Mouse (Mus musculus): ENCODE results near the gene Xpo1. TPM values are rescaled to one million over a fixed set of nuclear protein-coding genes. Genes with fewer than 3 reads are reported as not detected.
"Not testable (repeated sequence)": the region's sequence is repeated elsewhere in the genome, so short reads cannot be mapped to it uniquely, and the experiment has no call there.

The Xpo1 gene
- total RNA-seq, 2 experiments from 2014 or later, result 122 to 123 TPM

DNA sequence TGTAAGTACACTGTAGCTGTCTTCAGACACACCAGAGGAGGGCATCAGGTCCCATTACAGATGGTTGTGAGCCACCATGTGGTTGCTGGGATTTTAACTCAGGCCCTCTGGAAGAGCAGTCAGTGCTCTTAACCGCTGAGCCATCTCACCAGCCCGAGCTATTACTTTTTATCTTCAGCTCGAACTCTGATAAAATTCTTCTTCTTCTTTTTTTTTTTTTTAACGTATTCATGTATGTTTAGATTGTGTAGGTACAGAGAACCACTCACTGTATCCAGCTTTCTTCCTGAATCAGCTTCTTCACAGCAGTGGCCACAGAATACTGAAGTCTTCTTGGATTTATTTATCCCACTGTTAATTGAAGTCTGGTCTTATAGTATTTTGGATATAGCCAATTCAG, 33.0 kb downstream of the Xpo1 start:
- DNase-seq, result not testable (repeated sequence)
- intact Hi-C loops (cut with DNase I), result loop anchor here (10.0 kb wide), 1 partner anchor 316 kb away; no protein-coding TSS in a partner anchor

DNA sequence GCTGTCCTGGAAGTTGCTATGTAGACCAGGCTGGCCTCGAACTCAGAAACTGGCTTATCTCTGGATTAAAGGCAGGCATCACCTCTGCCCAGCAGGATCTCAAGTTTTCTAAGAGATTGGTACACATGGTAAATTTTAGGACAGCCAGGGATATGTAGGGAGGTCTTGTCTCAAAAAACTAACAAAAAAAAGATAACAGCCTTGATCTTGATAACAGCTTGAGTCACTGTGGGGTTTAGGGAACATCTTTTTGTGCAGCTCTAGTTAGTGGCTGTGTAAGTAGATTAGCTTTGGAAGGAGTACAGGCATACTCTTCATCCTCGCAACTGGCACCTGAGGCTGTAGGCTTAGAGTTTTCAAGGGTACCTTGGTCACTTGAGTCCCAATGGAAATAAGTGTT, 41.5 kb downstream of the Xpo1 start:
- no peak for DNase-seq
- intact Hi-C loops (cut with DNase I), result no loop called here

DNA sequence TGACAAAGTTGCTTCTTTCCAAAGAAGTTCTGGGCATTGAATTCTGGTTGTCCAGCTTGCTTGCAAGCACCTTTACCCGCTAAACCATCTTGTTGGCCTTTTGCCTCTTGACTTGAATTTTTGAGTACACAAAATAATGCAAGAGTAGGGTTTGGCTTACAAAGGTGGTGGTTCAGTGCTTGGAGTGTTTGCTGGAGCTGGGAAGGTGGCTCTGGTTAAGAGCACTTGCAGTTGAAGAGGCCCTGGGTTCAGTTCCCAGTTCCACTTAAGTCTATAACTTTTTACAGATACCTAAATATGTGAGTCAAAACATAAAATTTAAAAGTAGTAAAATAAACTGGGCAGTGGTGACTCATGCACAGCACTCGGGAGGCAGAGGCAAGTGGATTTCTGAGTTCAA, 42.5 kb downstream of the Xpo1 start:
- intact Hi-C loops (cut with DNase I), result no loop called here

DNA sequence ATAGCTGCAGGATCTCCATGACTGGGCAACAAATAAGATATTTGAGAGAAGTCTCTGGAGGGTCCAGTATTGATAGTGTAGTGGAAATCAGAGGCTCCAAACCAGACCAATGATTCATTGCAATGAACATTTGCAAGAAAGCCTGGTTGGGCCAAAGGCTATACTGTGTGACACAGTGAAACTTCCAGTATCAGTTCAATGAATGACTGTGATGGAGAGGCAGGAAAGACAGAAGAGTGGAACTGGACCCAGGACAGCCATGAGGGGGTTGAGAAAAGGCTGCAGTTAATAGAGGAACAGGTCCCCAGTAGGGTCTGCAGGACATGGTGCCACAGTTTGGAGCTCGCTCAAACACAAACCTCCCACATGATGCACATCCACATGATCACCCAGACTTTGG, 44.1 kb downstream of the Xpo1 start:
- DNase-seq, result no peak
- intact Hi-C loops (cut with DNase I), result no loop called here

More for the DNA sequence above, 42.5 kb downstream of the Xpo1 start:
- no peak for DNase-seq

DNA sequence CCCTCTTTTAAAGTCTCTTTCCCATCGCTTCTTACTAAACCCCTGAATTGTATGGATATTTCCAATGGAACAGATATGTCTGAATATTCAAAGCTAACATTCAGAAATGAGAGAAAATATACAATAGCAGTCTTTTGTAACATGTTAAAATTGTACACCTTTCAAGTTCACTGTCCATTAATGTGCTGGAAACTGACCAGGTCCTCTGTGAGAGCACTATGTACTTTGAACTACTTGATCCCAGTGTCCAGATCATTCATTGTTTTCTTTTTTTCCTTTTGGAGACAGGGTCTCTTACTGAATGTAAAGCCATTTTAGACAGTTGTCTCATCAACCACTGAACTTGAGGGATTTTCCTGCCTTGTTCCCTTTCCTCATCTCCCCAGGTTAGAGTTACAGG, 47.3 kb downstream of the Xpo1 start:
- intact Hi-C loops (cut with DNase I), result no loop called here

DNA sequence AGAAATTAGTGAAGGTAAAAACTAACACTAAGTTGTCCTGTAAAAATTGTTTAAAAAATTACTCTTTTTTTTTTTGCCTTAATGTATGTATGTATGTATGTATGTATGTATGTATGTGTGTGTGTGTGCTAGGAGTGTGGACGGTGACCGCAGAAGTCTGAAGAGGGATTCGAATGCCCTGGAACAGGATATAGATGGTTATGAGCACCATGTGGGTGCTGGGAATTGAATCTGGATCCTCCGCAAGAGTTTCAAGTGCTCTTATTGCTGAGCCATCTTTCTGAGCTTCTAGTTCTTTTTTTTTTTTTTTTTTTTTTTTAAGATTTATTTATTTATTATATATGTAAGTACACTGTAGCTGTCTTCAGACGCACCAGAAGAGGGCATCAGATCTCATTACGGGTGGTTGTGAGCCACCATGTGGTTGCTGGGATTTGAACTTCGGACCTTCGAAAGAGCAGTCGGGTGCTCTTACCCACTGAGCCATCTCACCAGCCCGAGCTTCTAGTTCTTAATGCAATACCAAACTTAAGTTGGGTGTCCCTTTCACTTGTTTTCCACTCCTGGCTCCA, 49.3 kb downstream of the Xpo1 start:
- DNase-seq; intact Hi-C loops (cut with DNase I): not testable (repeated sequence)

More for the DNA sequence above, 47.3 kb downstream of the Xpo1 start:
- no peak for DNase-seq

DNA sequence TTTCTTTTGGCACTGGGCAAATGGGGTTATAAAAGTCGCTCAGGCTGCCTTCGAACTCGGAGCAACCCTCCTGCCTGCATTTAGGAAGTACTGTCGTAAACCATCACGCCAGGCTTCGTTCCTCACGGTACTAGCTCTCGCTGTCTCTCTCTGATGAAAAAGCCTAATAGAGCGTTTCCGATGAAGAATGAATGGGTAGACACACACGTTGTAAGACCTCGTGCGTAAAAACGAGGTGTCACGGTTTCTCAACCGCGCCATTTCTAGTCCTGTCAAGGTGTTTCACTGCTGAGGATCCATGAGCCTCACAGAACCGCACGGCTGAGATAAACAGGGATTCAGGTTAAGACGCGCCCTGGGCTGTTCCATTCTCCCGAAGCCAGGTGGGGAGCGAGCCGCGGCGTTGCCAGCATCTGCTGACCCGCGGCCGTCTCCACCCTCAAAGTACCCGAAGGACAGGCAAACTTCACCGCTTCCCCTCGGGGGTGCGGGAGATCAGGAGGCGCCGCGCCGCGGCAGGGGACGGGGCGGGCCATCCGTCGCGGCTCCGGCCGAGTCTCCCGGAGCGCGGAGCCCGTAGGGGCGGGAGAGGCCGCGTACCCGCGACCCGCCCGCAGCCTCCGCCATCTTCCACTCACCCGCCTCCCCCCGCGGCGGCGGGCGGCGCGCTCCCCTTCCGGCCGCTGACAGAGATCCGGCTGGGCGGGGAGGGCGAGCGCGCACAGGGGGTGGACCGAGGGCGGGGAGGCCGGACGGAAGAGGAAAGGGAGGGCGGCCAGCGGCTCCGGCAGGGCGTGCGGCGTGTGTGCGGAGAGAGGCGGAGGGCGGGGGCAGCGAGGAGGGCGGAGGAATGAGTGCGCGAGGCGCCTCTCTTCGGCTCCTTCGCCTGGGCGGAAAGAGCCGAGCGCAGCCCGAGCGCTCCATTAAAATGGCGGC, 50.1 kb downstream of the Xpo1 start:
- intact Hi-C loops (cut with DNase I), result no loop called here
- DNase-seq, result peak; percentile 98

DNA sequence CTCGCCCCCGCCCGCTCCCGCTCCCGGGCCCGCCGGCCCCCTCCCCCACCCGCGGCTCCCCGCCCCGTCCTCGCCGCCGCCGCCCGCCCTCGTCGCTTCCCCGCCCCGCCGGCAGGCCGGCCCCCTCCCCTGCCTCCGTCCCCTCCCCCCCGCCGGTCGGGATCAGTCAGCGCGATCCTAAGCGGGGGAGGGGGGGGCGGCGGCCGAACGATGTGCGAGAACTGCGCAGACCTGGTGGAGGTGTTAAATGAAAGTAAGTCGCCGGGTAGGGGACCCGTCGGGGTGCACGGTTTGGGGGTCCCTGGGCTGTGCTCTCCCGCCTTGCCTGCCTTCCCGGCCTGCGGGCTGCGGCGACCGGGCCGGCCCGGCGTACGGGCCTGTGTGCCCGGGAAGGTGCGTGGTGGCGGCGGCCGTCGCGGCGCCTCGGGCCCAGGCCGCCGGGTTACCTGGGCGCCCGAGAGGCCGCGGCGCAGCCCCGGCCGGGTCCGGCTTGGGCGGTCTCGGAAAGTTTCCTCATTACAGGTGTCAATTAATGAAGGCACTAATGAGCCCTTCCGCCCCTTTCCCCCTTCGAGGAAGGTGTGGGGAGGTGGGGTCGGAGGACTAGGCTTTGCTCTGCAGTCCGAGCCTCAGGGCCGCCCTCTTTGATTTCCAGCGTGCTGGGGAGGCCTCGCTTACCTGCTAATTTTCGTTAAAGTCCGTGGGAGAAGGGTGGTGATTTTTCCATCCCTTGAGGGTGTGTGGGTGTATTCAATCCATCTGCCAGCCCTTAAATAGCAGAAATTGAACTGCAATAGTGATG, 51.1 kb downstream of the Xpo1 start, which contains the start of gene Usp34:
TSS of gene Usp34 (plus strand) at position 132 of the 802 bp plus-strand sequence.
- intact Hi-C loops (cut with DNase I), result no loop called here
- peak; percentile 85 for DNase-seq

DNA sequence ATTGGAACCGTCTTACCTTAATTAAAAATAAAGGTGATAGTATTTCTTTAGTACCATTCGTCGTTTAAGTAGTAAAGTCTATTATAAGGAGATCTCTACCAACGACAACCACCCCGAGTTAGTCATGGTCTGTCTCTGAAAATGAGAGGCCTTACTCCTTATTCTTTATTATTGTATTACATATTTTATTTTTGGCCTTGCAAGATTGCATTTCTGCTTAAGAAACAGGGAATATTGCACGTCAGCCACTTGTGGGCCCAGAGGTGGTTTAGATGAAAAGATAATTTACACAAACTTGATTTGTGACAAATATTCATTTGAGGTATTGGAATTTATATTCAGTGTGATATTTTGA, 51.7 kb downstream of the Xpo1 start:
- intact Hi-C loops (cut with DNase I), result no loop called here
- no peak for DNase-seq

DNA sequence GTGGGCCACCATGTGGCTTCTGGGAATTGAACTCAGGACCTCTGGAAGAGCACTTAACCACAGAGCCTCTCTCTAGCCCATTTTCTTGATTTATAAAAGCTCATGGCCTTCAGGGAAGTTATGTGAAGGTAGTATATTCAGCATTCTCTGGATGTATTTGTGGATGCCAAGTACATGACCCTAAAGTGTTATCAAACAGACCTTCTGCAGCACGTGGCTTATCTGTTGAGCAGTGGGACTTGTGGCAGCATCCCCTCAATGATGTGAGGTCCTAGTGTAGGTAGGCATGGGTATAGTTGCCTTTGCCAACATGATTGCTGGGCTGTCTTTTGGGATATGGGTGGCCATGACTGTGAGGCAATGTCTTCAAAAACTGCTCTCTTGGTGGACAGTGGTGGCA, 57.7 kb downstream of the Xpo1 start:
- intact Hi-C loops (cut with DNase I), result no loop called here

DNA sequence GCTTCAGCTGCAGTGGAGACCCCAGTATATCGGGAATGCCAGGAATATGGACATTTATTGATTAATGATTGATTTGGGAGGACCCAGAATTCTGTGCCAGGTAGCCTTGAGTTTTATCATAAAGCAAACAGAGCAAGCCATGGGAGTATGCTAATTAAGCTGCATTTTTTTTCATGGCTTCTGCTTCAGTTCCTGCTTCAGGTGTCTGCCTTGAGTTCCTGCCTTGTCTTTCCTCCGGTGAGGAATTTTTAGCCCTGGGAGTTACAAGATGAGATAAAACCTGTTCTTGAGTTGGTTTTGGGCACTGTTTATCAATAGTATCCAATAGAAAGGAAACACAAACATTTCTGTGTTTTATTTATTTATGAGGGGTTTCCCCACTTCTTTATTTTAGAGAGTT, 73.6 kb downstream of the Xpo1 start:
- intact Hi-C loops (cut with DNase I), result no loop called here
- DNase-seq, result no peak

More for the DNA sequence above, 57.7 kb downstream of the Xpo1 start:
- no peak for DNase-seq

DNA sequence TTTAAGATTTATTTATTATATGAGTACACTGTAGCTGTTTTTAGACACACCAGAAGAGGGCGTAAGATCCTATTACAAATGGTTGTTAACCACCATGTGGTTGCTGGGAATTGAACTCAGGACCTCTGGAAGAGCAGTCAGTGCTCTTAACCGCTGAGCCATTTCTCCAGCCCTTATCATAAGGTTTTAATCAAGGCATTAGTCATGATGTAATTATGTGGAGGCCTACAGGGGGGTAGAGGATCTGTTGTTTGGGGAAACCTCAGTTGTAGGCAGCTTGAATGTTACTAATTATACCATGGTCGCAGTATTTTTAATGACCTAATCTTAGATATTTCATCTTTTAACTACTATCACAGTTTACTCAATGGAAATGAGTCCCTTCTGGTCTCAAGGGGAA, 76.3 kb downstream of the Xpo1 start:
- intact Hi-C loops (cut with DNase I), result no loop called here
- no peak for DNase-seq

DNA sequence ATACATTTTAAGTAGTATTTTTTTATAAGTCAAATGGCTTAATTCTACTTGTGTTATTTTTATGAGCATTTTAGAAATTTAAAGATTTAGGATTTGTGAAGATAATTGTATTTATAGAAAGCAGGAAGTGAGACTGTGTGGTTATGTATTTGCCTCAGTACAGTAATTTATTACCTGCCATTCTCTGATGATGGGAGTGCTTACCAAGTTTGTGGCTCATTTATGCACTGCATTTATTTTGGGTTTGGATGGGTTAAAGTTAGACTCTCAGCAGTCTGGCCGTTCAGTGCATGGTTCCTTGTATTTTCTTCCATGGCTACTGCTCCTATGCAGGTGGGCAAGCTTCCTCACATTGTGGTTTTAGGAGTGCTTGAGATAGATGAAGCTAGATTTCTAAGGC, 79.3 kb downstream of the Xpo1 start:
- no peak for DNase-seq
- intact Hi-C loops (cut with DNase I), result no loop called here

Other genes with a start within 250 kb of the Xpo1 start
- gene Fam161a, start 248.5 kb upstream of the Xpo1 start, total RNA-seq (2021), result 1 to 10 TPM; 3.9 to 4.3 TPM
- gene Usp34, start 50.9 kb downstream of the Xpo1 start, total RNA-seq (2021), result 100 to 1,000 TPM; 138 to 139 TPM
- 100 to 1,000 TPM; 105 to 114 TPM for gene Ahsa2, start 242.0 kb downstream of the Xpo1 start, total RNA-seq (2021)

Data from left cerebral cortex, postnatal 4 days (tissue).